Mouse (Mus musculus) heart, embryonic 16.5 days (tissue): ENCODE measurements around the gene Zfp605. TPM values are rescaled to one million over a fixed set of nuclear protein-coding genes. Genes with fewer than 3 reads are reported as not detected.
"Not testable (repeated sequence)": the region's sequence is repeated elsewhere in the genome, so short reads cannot be mapped to it uniquely, and the experiment has no call there.

Experiments
- ATAC-seq: fragments of 200-750 bp; cut with Nextera tagmentation; replicated peaks from 2 replicates; pipeline ENCODE4 v1.8.0; 2017; ENCODE audit warnings: moderate number of reproducible peaks; ENCODE audit not compliant: insufficient read depth, low FRiP score; ENCODE audit errors: extremely low read depth
- H3K27ac ChIP-seq: fragments of 300-500 bp; sonication (generic); 2 replicates; pipeline ENCODE4 v1.5.1; 2014; ENCODE audit warnings: mild to moderate bottlenecking, low read length, control low read depth, moderate library complexity
- H3K27me3 ChIP-seq: fragments of 300-500 bp; sonication (generic); 2 replicates; pipeline ENCODE4 v1.6.1; 2014; ENCODE audit warnings: low read length, mixed read lengths; ENCODE audit not compliant: control insufficient read depth, insufficient read depth
- H3K36me3 ChIP-seq: fragments of 300-500 bp; sonication (generic); 2 replicates; pipeline ENCODE4 v1.6.1; 2014; ENCODE audit not compliant: control insufficient read depth, insufficient read depth
- H3K4me1 ChIP-seq: fragments of 300-500 bp; sonication (generic); 2 replicates; pipeline ENCODE4 v1.6.1; 2014; ENCODE audit warnings: low read length, mixed read lengths; ENCODE audit not compliant: control insufficient read depth, insufficient read depth
- H3K4me2 ChIP-seq: fragments of 300-500 bp; sonication (generic); 2 replicates; pipeline ENCODE4 v1.6.1; 2014; ENCODE audit warnings: low read depth, mild to moderate bottlenecking, control low read depth, low read length
- H3K4me3 ChIP-seq: fragments of 300-500 bp; sonication (generic); 2 replicates; pipeline ENCODE4 v1.5.1; 2014; ENCODE audit warnings: mild to moderate bottlenecking, control low read depth, low read length
- H3K9ac ChIP-seq: fragments of 300-500 bp; sonication (generic); 2 replicates; pipeline ENCODE4 v1.6.1; 2014; ENCODE audit warnings: low read length, control low read depth
- H3K9me3 ChIP-seq: fragments of 300-500 bp; sonication (generic); replicated peaks from 2 replicates; pipeline ENCODE4 v1.6.1; 2016; ENCODE audit warnings: low read length; ENCODE audit not compliant: control insufficient read depth
- WGBS: fragments of 180-500 bp; shearing (Covaris S2); extraction: QIAGEN DNeasy Blood & Tissue Kit; methylation state at CpG from one replicate; pipeline ENCODE4 v1.1.7; 2014; 5-methylcytosine and 5-hydroxymethylcytosine counted together
- polyA plus RNA-seq: library from polyadenylated mRNA; unstranded; fragments of >200 nt; fragmentation: Nextera tagmentation; extraction: Ambion mirVana; gene quantifications from 2 replicates; pipeline ENCODE4 v1.2.1, GENCODE M21; 2015

The Zfp605 gene
- polyA plus RNA-seq, 1 experiment from 2014 or later = 2.7 TPM

GRCm38 (mm10) chr5:110106140-110106871, 3.6 kb upstream of the Zfp605 start:
- no peaks in the 10 kb centered on the region for H3K9me3 ChIP-seq
- peak overlapping the region; percentile 94; the same call in 1 of the 2 replicates for H3K9ac ChIP-seq
- H3K4me1 ChIP-seq = peaks cover 23% of the 10 kb centered on the region
- no peaks in the 10 kb centered on the region; the same call in 1 of the 2 replicates for H3K27me3 ChIP-seq
- H3K4me2 ChIP-seq = peak overlapping the region; percentile 92
- 96% methylated on average over 26 of the region's 26 CpGs for WGBS
- no peak for ATAC-seq
- H3K4me3 ChIP-seq = peak overlapping the region; percentile 92
- H3K36me3 ChIP-seq = peaks cover 41% of the 10 kb centered on the region
- no peak overlapping the region for H3K27ac ChIP-seq

- Histone ChIP-seq H3K9ac (peak overlapping the region; percentile 94), H3K27ac (peak overlapping the region; percentile 98), H3K4me3 (peak overlapping the region; percentile 92), H3K4me1 (peaks cover 17% of the 10 kb centered on the region), H3K36me3 (peaks cover 41% of the 10 kb centered on the region), H3K4me2 (peak overlapping the region; percentile 92), H3K9me3 (no peaks in the 10 kb centered on the region), H3K27me3 (no peaks in the 10 kb centered on the region)
- no peak; the same call in 1 of the 2 replicates for ATAC-seq
- WGBS = 15% methylated on average over 41 of the region's 41 CpGs
Observed at GRCm38 (mm10) chr5:110106901-110107564, 2.9 kb upstream of the Zfp605 start.

DNA sequence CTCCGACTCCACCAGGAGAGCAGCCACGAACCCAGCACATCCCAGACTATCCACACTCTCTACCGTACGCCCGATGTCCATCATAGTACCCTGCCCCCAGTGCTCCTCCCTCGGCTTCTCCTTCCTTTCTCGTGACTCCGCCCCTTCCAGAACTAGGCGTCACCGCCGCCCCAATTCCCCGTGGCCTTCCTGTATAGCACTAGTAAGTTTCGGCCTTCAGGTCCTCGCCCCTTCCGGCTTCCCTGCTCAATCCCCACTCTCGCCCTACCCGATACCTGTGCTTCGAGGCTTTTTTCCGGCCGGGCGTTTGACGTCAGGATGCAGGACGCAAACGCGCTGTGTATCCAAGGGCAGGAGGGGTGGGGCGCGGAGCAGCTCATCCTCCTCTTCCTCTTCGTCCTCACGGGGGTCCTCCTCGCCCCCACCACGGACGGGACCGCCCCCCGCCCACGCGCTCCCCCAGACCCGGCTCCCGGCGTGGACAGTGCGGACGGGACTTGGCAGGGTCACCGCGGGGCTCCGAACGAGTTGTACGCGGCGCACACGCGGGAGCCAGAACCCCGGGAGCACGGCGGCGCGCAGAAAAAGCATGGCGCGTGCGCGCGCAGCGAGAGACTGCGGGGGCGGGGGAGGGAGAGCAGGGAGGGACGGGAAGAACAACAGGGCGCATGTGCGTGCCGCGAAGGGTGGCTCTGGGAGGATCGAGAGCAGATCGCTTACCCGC, 2.1 kb upstream of the Zfp605 start, which contains the start of gene Gtpbp6:
Gene Gtpbp6 (minus strand): TSS at position 617 of the 724 bp plus-strand sequence.
- WGBS = under 1% methylated on average over 71 of the region's 71 CpGs
- peak; percentile 88 for ATAC-seq
- H3K9me3 ChIP-seq = no peaks in the 10 kb centered on the region

GRCm38 (mm10) chr5:110108305-110108628, 1.6 kb upstream of the Zfp605 start:
- peak overlapping the region; percentile 92 for H3K4me3 ChIP-seq
- H3K4me1 ChIP-seq = peaks cover 15% of the 10 kb centered on the region
- no peaks in the 10 kb centered on the region for H3K27me3 ChIP-seq
- 0% methylated on average over 7 of the region's 7 CpGs for WGBS
- H3K27ac ChIP-seq = peak overlapping the region; percentile 98
- H3K4me2 ChIP-seq = peak overlapping the region; percentile 92
- H3K9me3 ChIP-seq = no peaks in the 10 kb centered on the region
- no peak for ATAC-seq
- H3K36me3 ChIP-seq = peaks cover 42% of the 10 kb centered on the region
- H3K9ac ChIP-seq = peak overlapping the region; percentile 94

More for the DNA sequence above, 2.1 kb upstream of the Zfp605 start, which contains the start of gene Gtpbp6:
- peak within 1 kb of the TSS; percentile 92 for H3K4me3 ChIP-seq
- peak within 1 kb of the TSS; percentile 94 for H3K9ac ChIP-seq
- peak within 1 kb of the TSS; percentile 92 for H3K4me2 ChIP-seq
- no peaks in the 10 kb centered on the region for H3K27me3 ChIP-seq
- peak within 1 kb of the TSS; percentile 98 for H3K27ac ChIP-seq
- peaks cover 15% of the 10 kb centered on the region for H3K4me1 ChIP-seq
- H3K36me3 ChIP-seq = peaks cover 42% of the 10 kb centered on the region

DNA sequence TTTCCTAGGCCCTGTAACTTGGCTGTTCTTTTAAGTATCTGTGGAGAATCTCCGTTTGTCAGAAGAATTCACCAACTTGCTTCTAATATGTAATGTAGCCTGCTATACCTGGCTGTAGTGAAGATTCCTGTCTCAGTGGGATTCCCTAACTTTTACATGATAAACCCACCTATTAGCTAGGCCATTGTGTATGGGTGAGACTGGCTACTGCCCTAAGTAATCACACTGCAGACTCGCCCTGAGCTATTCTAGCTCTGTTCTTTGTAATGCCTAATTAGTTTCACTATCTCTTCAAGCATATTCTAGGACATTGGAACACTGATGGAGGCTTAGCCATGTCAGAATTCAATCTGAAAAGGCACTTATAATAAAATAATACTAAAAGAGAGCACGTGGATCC, 12.5 kb downstream of the Zfp605 start:
- not testable (repeated sequence) for H3K27me3 ChIP-seq, H3K4me3 ChIP-seq, H3K4me1 ChIP-seq, H3K27ac ChIP-seq, H3K9ac ChIP-seq, H3K9me3 ChIP-seq, H3K4me2 ChIP-seq, ATAC-seq
- WGBS = 80% methylated on average over 3 of the region's 3 CpGs
- peaks cover 24% of the 10 kb centered on the region for H3K36me3 ChIP-seq

GRCm38 (mm10) chr5:110135293-110136086, 25.6 kb downstream of the Zfp605 start, which contains the start of gene Chfr:
Gene Chfr (plus strand): TSS chr5:110135842.
- H3K4me2 ChIP-seq = peak within 1 kb of the TSS; percentile 87
- peak within 1 kb of the TSS; percentile 94 for H3K4me3 ChIP-seq
- peaks cover 20% of the 10 kb centered on the region for H3K9me3 ChIP-seq
- no peaks in the 10 kb centered on the region for H3K27me3 ChIP-seq
- 5% methylated on average over 46 of the region's 46 CpGs for WGBS
- H3K9ac ChIP-seq = peak within 1 kb of the TSS; percentile 93
- H3K4me1 ChIP-seq = 0 out of 2 replicates have a peak, but pooled peaks cover 2% of the 10 kb centered on the region
- ATAC-seq = peak; percentile 100
- H3K36me3 ChIP-seq = peaks cover 8% of the 10 kb centered on the region
- H3K27ac ChIP-seq = peak within 1 kb of the TSS; percentile 70

DNA sequence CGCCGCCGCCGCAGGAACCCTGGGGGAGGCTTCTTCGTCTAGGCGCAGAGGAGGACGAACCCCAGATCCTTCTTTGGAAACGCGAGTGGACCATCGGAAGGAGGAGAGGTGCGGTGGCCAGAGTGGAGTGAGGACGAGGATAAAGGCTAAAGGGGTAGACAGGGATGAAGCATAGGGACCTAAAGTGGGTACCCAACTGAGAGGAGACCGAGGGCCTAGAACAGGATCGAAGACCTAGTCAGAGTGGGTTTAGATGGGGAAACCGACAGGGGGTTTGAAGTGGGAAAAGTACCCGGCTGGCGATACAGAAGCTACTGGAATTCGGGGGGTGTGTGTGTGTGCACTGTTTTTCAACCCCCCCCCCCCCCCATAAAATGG, 26.2 kb downstream of the Zfp605 start:
- peak overlapping the region; percentile 94 for H3K4me3 ChIP-seq
- 4% methylated on average over 18 of the region's 18 CpGs for WGBS
- peaks cover 14% of the 10 kb centered on the region for H3K9me3 ChIP-seq
- H3K4me1 ChIP-seq = 0 out of 2 replicates have a peak, but pooled peaks cover 2% of the 10 kb centered on the region
- no peaks in the 10 kb centered on the region for H3K27me3 ChIP-seq
- ATAC-seq = peak; percentile 21; the same call in 1 of the 2 replicates
- peaks cover 6% of the 10 kb centered on the region for H3K36me3 ChIP-seq
- peak overlapping the region; percentile 70 for H3K27ac ChIP-seq
- peak overlapping the region; percentile 93 for H3K9ac ChIP-seq
- H3K4me2 ChIP-seq = peak overlapping the region; percentile 87

GRCm38 (mm10) chr5:110137816-110138215, 27.9 kb downstream of the Zfp605 start:
- H3K4me2 ChIP-seq = no peak overlapping the region
- ATAC-seq = no peak
- H3K36me3 ChIP-seq = peaks cover 9% of the 10 kb centered on the region
- H3K4me3 ChIP-seq = no peak overlapping the region
- H3K27me3 ChIP-seq = no peaks in the 10 kb centered on the region
- H3K27ac ChIP-seq = no peak overlapping the region
- H3K9me3 ChIP-seq = peaks cover 14% of the 10 kb centered on the region
- no peak overlapping the region for H3K9ac ChIP-seq
- 86% methylated on average over 3 of the region's 3 CpGs for WGBS
- H3K4me1 ChIP-seq = 0 out of 2 replicates have a peak, but pooled peaks cover 2% of the 10 kb centered on the region
